Mouse (Mus musculus): ENCODE measurements at regions not wholly inside any gene's neighbourhood (a gene's known extent, or its start where the extent isn't known, plus 50 kb on each side); places are given as distances from the start of the nearest gene placed in this dataset.

DNA sequence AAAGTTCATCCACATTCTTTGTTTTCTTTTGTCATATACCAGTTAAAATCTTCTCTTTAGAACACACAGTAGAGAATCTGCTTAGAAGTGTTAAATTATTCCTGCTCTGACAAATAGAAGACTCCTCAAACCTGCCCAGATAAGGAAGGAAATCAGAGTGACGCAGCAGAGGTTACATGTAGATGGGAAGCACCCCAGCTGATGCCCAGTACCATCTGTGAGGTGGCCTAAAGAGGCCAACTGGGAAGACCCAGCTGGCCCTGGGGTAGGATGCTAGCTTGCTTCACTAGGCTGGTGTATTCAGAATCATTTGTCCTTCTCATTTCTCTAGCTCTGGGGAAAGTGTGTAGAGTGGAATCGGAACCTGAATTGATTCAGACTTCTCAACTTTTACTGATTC is 242.6 kb upstream of the Erbb4 start:
- TF ChIP-seq CTCF (IDR thresholded peaks at IDR 0.05; ENCODE audit: borderline replicate concordance, insufficient read depth, low read length): no peak
- TF ChIP-seq POLR2A (IDR thresholded peaks at IDR 0.05; ENCODE audit: low read depth, low read length): no peak
